Mouse (Mus musculus) thymus, adult 2 months (tissue): ENCODE data around the gene Adamts4.

Source experiments
- CTCF ChIP-seq: fragments of 200-500 bp; IDR thresholded peaks from 2 replicates; pipeline ENCODE4 v1.5.1; 2012; ENCODE audit warnings: mild to moderate bottlenecking, control low read depth, low read length, moderate library complexity, borderline replicate concordance; ENCODE audit not compliant: control insufficient read depth, poor library complexity, insufficient read depth; ENCODE audit errors: extremely low read depth
- POLR2A ChIP-seq: fragments of 200-500 bp; IDR thresholded peaks from 2 replicates; pipeline ENCODE4 v1.6.1; 2012; ENCODE audit warnings: mild to moderate bottlenecking, low read length, control low read depth, moderate library complexity; ENCODE audit not compliant: control insufficient read depth, poor library complexity, insufficient read depth; ENCODE audit errors: extremely low read depth

DNA sequence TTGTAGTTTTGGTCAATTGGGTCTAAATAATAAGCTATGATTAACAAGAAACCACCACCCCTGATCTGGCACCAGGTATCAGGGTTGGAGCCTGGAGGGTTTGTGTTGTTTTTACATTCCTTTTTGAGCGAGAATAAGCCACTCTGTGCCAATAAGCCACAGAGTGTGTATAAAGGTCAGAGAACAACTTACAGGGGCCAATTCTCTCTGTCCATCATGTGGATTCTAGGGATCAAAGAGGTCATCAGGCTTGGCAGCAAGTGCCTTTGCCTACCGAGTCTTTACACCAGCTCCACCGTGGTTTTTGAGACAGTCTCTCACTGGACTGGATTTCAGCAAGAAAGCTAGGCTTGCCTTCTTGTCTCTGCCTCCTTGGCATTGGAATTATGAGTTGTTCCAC lies 37.4 kb upstream of the Adamts4 start:
- TF ChIP-seq POLR2A (no peak), CTCF (no peak)
